9 mouse cellular contexts compared by ENCODE assay signal in genomic region chr10:127263631-127264030, GRCm38 (mm10). TPM values are rescaled to one million over a fixed set of nuclear protein-coding genes. Genes with fewer than 3 reads are reported as not detected.
DNase-seq lines count a peak whose midpoint lies in the region; ATAC-seq and TF ChIP-seq lines count a peak whose summit lies in the region.
"Had no signal": no experiment of that assay in that cellular context is flagged by ENCODE, and none has a peak within 500 bp of the region (broad histone marks: within the 10 kb centered on the region; RNA-seq: fewer than 3 reads in every experiment).

No protein-coding gene starts in this region.

- H3K4me1 ChIP-seq in forebrain, embryonic 13.5 days, result peaks cover 54% of the 10 kb centered on the region
- peaks cover 16% of the 10 kb centered on the region for H3K4me1 ChIP-seq in forebrain, embryonic 11.5 days (replicated peaks; ENCODE audit: control insufficient read depth, insufficient read depth, low read length)
- peaks cover 32% of the 10 kb centered on the region for H3K4me1 ChIP-seq in liver, embryonic 13.5 days (replicated peaks)
- H3K4me1 ChIP-seq in liver, postnatal 0 days (ENCODE audit: insufficient read depth), result peaks cover 20% of the 10 kb centered on the region
- peaks cover 38% of the 10 kb centered on the region for H3K4me1 ChIP-seq in forebrain, postnatal 0 days (ENCODE audit: insufficient read depth)
- H3K4me1 ChIP-seq in midbrain, postnatal 0 days (ENCODE audit: insufficient read depth, low read length), result peaks cover 19% of the 10 kb centered on the region; the same call in 1 of the 2 replicates

- ATAC-seq in forebrain, embryonic 13.5 days, result no peak
- ATAC-seq in forebrain, embryonic 11.5 days (replicated peaks; ENCODE audit: low FRiP score), result no peak
- no peak for ATAC-seq in liver, embryonic 13.5 days (ENCODE audit: low read depth)
- no peak for ATAC-seq in liver, postnatal 0 days
- no peak for ATAC-seq in forebrain, postnatal 0 days
- no peak for ATAC-seq in midbrain, postnatal 0 days (ENCODE audit: low FRiP score)

- no peak overlapping the region for H3K27ac ChIP-seq in forebrain, embryonic 13.5 days
- no peak overlapping the region for H3K27ac ChIP-seq in forebrain, embryonic 11.5 days (ENCODE audit: low read depth, low read length)
- no peak overlapping the region for H3K27ac ChIP-seq in liver, embryonic 13.5 days
- no peak overlapping the region for H3K27ac ChIP-seq in liver, postnatal 0 days (ENCODE audit: low read depth)
- peak overlapping the region; percentile 94 for H3K27ac ChIP-seq in forebrain, postnatal 0 days (ENCODE audit: low read depth, low read length)
- peak overlapping the region; percentile 91; the same call in 1 of the 2 replicates for H3K27ac ChIP-seq in midbrain, postnatal 0 days (ENCODE audit: low read depth, low read length)

- no peaks in the 10 kb centered on the region for H3K9me3 ChIP-seq in forebrain, embryonic 13.5 days (replicated peaks)
- no peaks in the 10 kb centered on the region for H3K9me3 ChIP-seq in forebrain, embryonic 11.5 days (ENCODE audit: control insufficient read depth, low read length)
- H3K9me3 ChIP-seq in liver, embryonic 13.5 days (replicated peaks), result no peaks in the 10 kb centered on the region
- H3K9me3 ChIP-seq in liver, postnatal 0 days (ENCODE audit: low read length), result no peaks in the 10 kb centered on the region
- no peaks in the 10 kb centered on the region for H3K9me3 ChIP-seq in forebrain, postnatal 0 days (ENCODE audit: low read length)
- no peaks in the 10 kb centered on the region for H3K9me3 ChIP-seq in midbrain, postnatal 0 days (ENCODE audit: low read length)

- peak overlapping the region; percentile 66; the same call in 1 of the 2 replicates for H3K4me3 ChIP-seq in forebrain, embryonic 13.5 days
- H3K4me3 ChIP-seq in forebrain, embryonic 11.5 days (ENCODE audit: low read depth, low read length), result no peak overlapping the region
- no peak overlapping the region for H3K4me3 ChIP-seq in liver, embryonic 13.5 days (replicated peaks)
- no peak overlapping the region for H3K4me3 ChIP-seq in liver, postnatal 0 days (ENCODE audit: low read depth, low read length)
- peak overlapping the region; percentile 76 for H3K4me3 ChIP-seq in forebrain, postnatal 0 days (ENCODE audit: low read depth, low read length)
- H3K4me3 ChIP-seq in midbrain, postnatal 0 days (ENCODE audit: low read depth, low read length), result peak overlapping the region; percentile 66

- no peak for DNase-seq in forebrain, embryonic 11.5 days (ENCODE audit: low spot score)
- no peak for DNase-seq in liver, embryonic 13.5 days
- DNase-seq in liver, postnatal 0 days, result no peak
- no peak for DNase-seq in forebrain, postnatal 0 days
- DNase-seq in midbrain, postnatal 0 days (ENCODE audit: low spot score), result no peak
- no peak for DNase-seq in retina, embryonic 14.5 days (ENCODE audit: low spot score)
- DNase-seq in testis, postnatal 10 days (ENCODE audit: low spot score), result no peak
- DNase-seq: heart, adult 11 months had no signal

- H3K27me3 ChIP-seq in forebrain, embryonic 13.5 days, result 0 out of 2 replicates have a peak, but pooled peaks cover 8% of the 10 kb centered on the region
- H3K27me3 ChIP-seq in forebrain, embryonic 11.5 days (ENCODE audit: control insufficient read depth, insufficient read depth, low read length), result peaks cover 10% of the 10 kb centered on the region; the same call in 1 of the 2 replicates
- H3K27me3 ChIP-seq in liver, embryonic 13.5 days, result peaks cover 57% of the 10 kb centered on the region
- peaks cover 27% of the 10 kb centered on the region for H3K27me3 ChIP-seq in liver, postnatal 0 days (ENCODE audit: insufficient read depth, low read length)
- H3K27me3 ChIP-seq in forebrain, postnatal 0 days (ENCODE audit: insufficient read depth, low read length), result no peaks in the 10 kb centered on the region
- no peaks in the 10 kb centered on the region for H3K27me3 ChIP-seq in midbrain, postnatal 0 days (ENCODE audit: insufficient read depth, low read length)

- WGBS in forebrain, embryonic 13.5 days, result 31% methylated on average over 3 of the region's 3 CpGs
- 38% methylated on average over 3 of the region's 3 CpGs for WGBS in forebrain, embryonic 11.5 days
- 69% methylated on average over 3 of the region's 3 CpGs for WGBS in liver, embryonic 13.5 days (ENCODE audit: insufficient replicate concordance)
- WGBS in liver, postnatal 0 days (ENCODE audit: insufficient replicate concordance), result 55% methylated on average over 3 of the region's 3 CpGs
- WGBS in forebrain, postnatal 0 days, result 44% methylated on average over 3 of the region's 3 CpGs
- WGBS in midbrain, postnatal 0 days, result 34% methylated on average over 3 of the region's 3 CpGs

- H3K36me3 ChIP-seq in forebrain, embryonic 13.5 days (ENCODE audit: poor library complexity, severe bottlenecking), result peaks cover 6% of the 10 kb centered on the region
- no peaks in the 10 kb centered on the region; the same call in 1 of the 2 replicates for H3K36me3 ChIP-seq in forebrain, embryonic 11.5 days (ENCODE audit: control insufficient read depth, insufficient read depth, low read length)
- peaks cover 5% of the 10 kb centered on the region for H3K36me3 ChIP-seq in liver, embryonic 13.5 days
- H3K36me3 ChIP-seq in liver, postnatal 0 days (replicated peaks; ENCODE audit: insufficient read depth, low read length), result peaks cover 2% of the 10 kb centered on the region
- H3K36me3 ChIP-seq in forebrain, postnatal 0 days (ENCODE audit: insufficient read depth), result peaks cover 7% of the 10 kb centered on the region
- peaks cover 5% of the 10 kb centered on the region; the same call in 1 of the 2 replicates for H3K36me3 ChIP-seq in midbrain, postnatal 0 days (ENCODE audit: insufficient read depth, low read length)

- peak overlapping the region; percentile 81 for H3K4me2 ChIP-seq in forebrain, embryonic 13.5 days
- no peak overlapping the region; the same call in 1 of the 2 replicates for H3K4me2 ChIP-seq in forebrain, embryonic 11.5 days (ENCODE audit: low read depth, low read length, severe bottlenecking)
- peak overlapping the region; percentile 74; the same call in 1 of the 2 replicates for H3K4me2 ChIP-seq in liver, embryonic 13.5 days
- H3K4me2 ChIP-seq in liver, postnatal 0 days (ENCODE audit: low read depth, low read length), result no peak overlapping the region
- peak overlapping the region; percentile 81 for H3K4me2 ChIP-seq in forebrain, postnatal 0 days (ENCODE audit: low read depth)
- H3K4me2 ChIP-seq in midbrain, postnatal 0 days (ENCODE audit: low read depth, low read length, poor library complexity, severe bottlenecking), result peak overlapping the region; percentile 80

- TF ChIP-seq CTCF in liver, postnatal 0 days (IDR thresholded peaks at IDR 0.05; ENCODE audit: low read depth), result no peak
- no peak for TF ChIP-seq CTCF in forebrain, postnatal 0 days (IDR thresholded peaks at IDR 0.05; ENCODE audit: low read depth)
- TF ChIP-seq CTCF in midbrain, postnatal 0 days (IDR thresholded peaks at IDR 0.05), result no peak

- no peak overlapping the region for H3K9ac ChIP-seq in forebrain, embryonic 13.5 days
- no peak overlapping the region for H3K9ac ChIP-seq in forebrain, embryonic 11.5 days (ENCODE audit: low read length)
- H3K9ac ChIP-seq in liver, embryonic 13.5 days, result no peak overlapping the region
- H3K9ac ChIP-seq in liver, postnatal 0 days (replicated peaks), result no peak overlapping the region
- peak overlapping the region; percentile 89 for H3K9ac ChIP-seq in forebrain, postnatal 0 days
- H3K9ac ChIP-seq in midbrain, postnatal 0 days (replicated peaks; ENCODE audit: low read length, poor library complexity, severe bottlenecking), result peak overlapping the region; percentile 93; the same call in 1 of the 2 replicates

- no peak for TF ChIP-seq EP300 in liver, postnatal 0 days (IDR thresholded peaks at IDR 0.05; ENCODE audit: low read depth)

RNA-seq across cellular contexts. Expression of gene Kif5a, which starts 0.5 kb away (rescaled TPM):
- polyA plus RNA-seq in forebrain, embryonic 13.5 days (2015; fragmentation: Nextera tagmentation; extraction: Ambion mirVana), result 45.4 and 47.6 TPM in 2 replicates
- polyA plus RNA-seq in forebrain, embryonic 11.5 days (2014; fragmentation: Nextera tagmentation; extraction: Ambion mirVana), result 21.7 and 23.6 TPM in 2 replicates
- 0.02 and 0.14 TPM in 2 replicates for polyA plus RNA-seq in liver, embryonic 13.5 days (2015; fragmentation: Nextera tagmentation; extraction: Ambion mirVana)
- 0.06 TPM in 2 replicates for polyA plus RNA-seq in liver, postnatal 0 days (2015; fragmentation: Nextera tagmentation; extraction: Ambion mirVana)
- total RNA-seq in forebrain, postnatal 0 days (2014; rRNA removed), result 210 and 223 TPM in 2 replicates
- 62.0 and 84.0 TPM in 2 replicates for polyA plus RNA-seq in forebrain, postnatal 0 days (2015; fragmentation: Nextera tagmentation; extraction: Ambion mirVana)
- total RNA-seq in midbrain, postnatal 0 days (2014; rRNA removed), result 244 and 249 TPM in 2 replicates
- polyA plus RNA-seq in midbrain, postnatal 0 days (2015; fragmentation: Nextera tagmentation; extraction: Ambion mirVana), result 102 and 103 TPM in 2 replicates

RNA-seq across cellular contexts. Expression of gene Dctn2, which starts 2.5 kb away (rescaled TPM):
- polyA plus RNA-seq in forebrain, embryonic 13.5 days (2015; fragmentation: Nextera tagmentation; extraction: Ambion mirVana), result 262 and 282 TPM in 2 replicates
- 202 and 207 TPM in 2 replicates for polyA plus RNA-seq in forebrain, embryonic 11.5 days (2014; fragmentation: Nextera tagmentation; extraction: Ambion mirVana)
- polyA plus RNA-seq in liver, embryonic 13.5 days (2015; fragmentation: Nextera tagmentation; extraction: Ambion mirVana), result 80.0 and 80.1 TPM in 2 replicates
- polyA plus RNA-seq in liver, postnatal 0 days (2015; fragmentation: Nextera tagmentation; extraction: Ambion mirVana), result 65.3 and 67.4 TPM in 2 replicates
- 272 and 300 TPM in 2 replicates for total RNA-seq in forebrain, postnatal 0 days (2014; rRNA removed)
- 332 and 343 TPM in 2 replicates for polyA plus RNA-seq in forebrain, postnatal 0 days (2015; fragmentation: Nextera tagmentation; extraction: Ambion mirVana)
- 274 and 309 TPM in 2 replicates for total RNA-seq in midbrain, postnatal 0 days (2014; rRNA removed)
- 318 and 345 TPM in 2 replicates for polyA plus RNA-seq in midbrain, postnatal 0 days (2015; fragmentation: Nextera tagmentation; extraction: Ambion mirVana)

RNA-seq across cellular contexts. Expression of gene Mbd6, which starts 25.2 kb away (rescaled TPM):
- polyA plus RNA-seq in forebrain, embryonic 13.5 days (2015; fragmentation: Nextera tagmentation; extraction: Ambion mirVana), result 13.6 and 16.7 TPM in 2 replicates
- 22.6 and 24.0 TPM in 2 replicates for polyA plus RNA-seq in forebrain, embryonic 11.5 days (2014; fragmentation: Nextera tagmentation; extraction: Ambion mirVana)
- 5.9 and 6.5 TPM in 2 replicates for polyA plus RNA-seq in liver, embryonic 13.5 days (2015; fragmentation: Nextera tagmentation; extraction: Ambion mirVana)
- polyA plus RNA-seq in liver, postnatal 0 days (2015; fragmentation: Nextera tagmentation; extraction: Ambion mirVana), result 5.3 and 5.7 TPM in 2 replicates
- 5.9 and 9.4 TPM in 2 replicates for total RNA-seq in forebrain, postnatal 0 days (2014; rRNA removed)
- polyA plus RNA-seq in forebrain, postnatal 0 days (2015; fragmentation: Nextera tagmentation; extraction: Ambion mirVana), result 4.1 and 4.8 TPM in 2 replicates
- total RNA-seq in midbrain, postnatal 0 days (2014; rRNA removed), result 8.2 and 10.0 TPM in 2 replicates
- polyA plus RNA-seq in midbrain, postnatal 0 days (2015; fragmentation: Nextera tagmentation; extraction: Ambion mirVana), result 7.3 and 11.2 TPM in 2 replicates

RNA-seq across cellular contexts. Expression of gene Mars, which starts 48.0 kb away (rescaled TPM):
- 137 and 138 TPM in 2 replicates for polyA plus RNA-seq in forebrain, embryonic 13.5 days (2015; fragmentation: Nextera tagmentation; extraction: Ambion mirVana)
- polyA plus RNA-seq in forebrain, embryonic 11.5 days (2014; fragmentation: Nextera tagmentation; extraction: Ambion mirVana), result 191 and 195 TPM in 2 replicates
- 150 and 166 TPM in 2 replicates for polyA plus RNA-seq in liver, embryonic 13.5 days (2015; fragmentation: Nextera tagmentation; extraction: Ambion mirVana)
- 51.3 and 62.3 TPM in 2 replicates for polyA plus RNA-seq in liver, postnatal 0 days (2015; fragmentation: Nextera tagmentation; extraction: Ambion mirVana)
- 86.4 and 94.4 TPM in 2 replicates for total RNA-seq in forebrain, postnatal 0 days (2014; rRNA removed)
- 95.9 and 98.6 TPM in 2 replicates for polyA plus RNA-seq in forebrain, postnatal 0 days (2015; fragmentation: Nextera tagmentation; extraction: Ambion mirVana)
- 62.6 and 84.3 TPM in 2 replicates for total RNA-seq in midbrain, postnatal 0 days (2014; rRNA removed)
- polyA plus RNA-seq in midbrain, postnatal 0 days (2015; fragmentation: Nextera tagmentation; extraction: Ambion mirVana), result 103 and 112 TPM in 2 replicates

RNA-seq across cellular contexts. Expression of gene Pip4k2c, which starts 52.2 kb away (rescaled TPM):
- polyA plus RNA-seq in forebrain, embryonic 13.5 days (2015; fragmentation: Nextera tagmentation; extraction: Ambion mirVana), result 18.8 and 19.5 TPM in 2 replicates
- 16.4 and 17.2 TPM in 2 replicates for polyA plus RNA-seq in forebrain, embryonic 11.5 days (2014; fragmentation: Nextera tagmentation; extraction: Ambion mirVana)
- 39.8 and 45.8 TPM in 2 replicates for polyA plus RNA-seq in liver, embryonic 13.5 days (2015; fragmentation: Nextera tagmentation; extraction: Ambion mirVana)
- 14.7 and 17.7 TPM in 2 replicates for polyA plus RNA-seq in liver, postnatal 0 days (2015; fragmentation: Nextera tagmentation; extraction: Ambion mirVana)
- total RNA-seq in forebrain, postnatal 0 days (2014; rRNA removed), result 21.5 and 23.3 TPM in 2 replicates
- polyA plus RNA-seq in forebrain, postnatal 0 days (2015; fragmentation: Nextera tagmentation; extraction: Ambion mirVana), result 17.8 and 20.1 TPM in 2 replicates
- 17.0 and 18.3 TPM in 2 replicates for total RNA-seq in midbrain, postnatal 0 days (2014; rRNA removed)
- polyA plus RNA-seq in midbrain, postnatal 0 days (2015; fragmentation: Nextera tagmentation; extraction: Ambion mirVana), result 14.5 and 15.1 TPM in 2 replicates

Comparison
In these comparisons a context has a peak if more than half of its experiments do, and no peak if none do; other contexts are left out.
1. H3K27ac ChIP-seq: peak in forebrain, postnatal 0 days (single experiment) and midbrain, postnatal 0 days (single experiment); none in forebrain, embryonic 13.5 days (single experiment), forebrain, embryonic 11.5 days (single experiment), liver, embryonic 13.5 days (single experiment) and liver, postnatal 0 days (single experiment).
2. H3K4me2 ChIP-seq: peak in forebrain, embryonic 13.5 days (single experiment), liver, embryonic 13.5 days (single experiment), forebrain, postnatal 0 days (single experiment) and midbrain, postnatal 0 days (single experiment); none in forebrain, embryonic 11.5 days (single experiment) and liver, postnatal 0 days (single experiment).
3. H3K4me3 ChIP-seq: peak in forebrain, embryonic 13.5 days (single experiment), forebrain, postnatal 0 days (single experiment) and midbrain, postnatal 0 days (single experiment); none in forebrain, embryonic 11.5 days (single experiment), liver, embryonic 13.5 days (single experiment) and liver, postnatal 0 days (single experiment).
4. H3K9ac ChIP-seq: peak in forebrain, postnatal 0 days (single experiment) and midbrain, postnatal 0 days (single experiment); none in forebrain, embryonic 13.5 days (single experiment), forebrain, embryonic 11.5 days (single experiment), liver, embryonic 13.5 days (single experiment) and liver, postnatal 0 days (single experiment).
5. RNA of gene Kif5a, which starts 0.5 kb away (polyA plus RNA-seq): 102 to 103 TPM in midbrain, postnatal 0 days, 62.0 to 84.0 TPM in forebrain, postnatal 0 days, 45.4 to 47.6 TPM in forebrain, embryonic 13.5 days and 21.7 to 23.6 TPM in forebrain, embryonic 11.5 days; 0.02 to 0.14 TPM in liver, embryonic 13.5 days and 0.06 TPM in liver, postnatal 0 days; every median in the first group is over 10 times any median in the second.